Mouse (Mus musculus) stomach, adult 2 months (tissue): ENCODE measurements around the gene Gm10409. TPM values are rescaled to one million over a fixed set of nuclear protein-coding genes. Genes with fewer than 3 reads are reported as not detected.

Experiments
- polyA plus RNA-seq: library from polyadenylated mRNA; depleted of rRNA; stranded (reverse); fragments of >200 nt; gene quantifications from 2 replicates; pipeline ENCODE4 v1.2.3, GENCODE M21; 2012; rRNA removed

Gm10409 gene
- not detected in 2 replicates for polyA plus RNA-seq

GRCm38 (mm10) chr14:3412314-3412713 lies at the start of gene Gm10409:
Gene Gm10409, plus strand, starts transcription at chr14:3412614.

DNA sequence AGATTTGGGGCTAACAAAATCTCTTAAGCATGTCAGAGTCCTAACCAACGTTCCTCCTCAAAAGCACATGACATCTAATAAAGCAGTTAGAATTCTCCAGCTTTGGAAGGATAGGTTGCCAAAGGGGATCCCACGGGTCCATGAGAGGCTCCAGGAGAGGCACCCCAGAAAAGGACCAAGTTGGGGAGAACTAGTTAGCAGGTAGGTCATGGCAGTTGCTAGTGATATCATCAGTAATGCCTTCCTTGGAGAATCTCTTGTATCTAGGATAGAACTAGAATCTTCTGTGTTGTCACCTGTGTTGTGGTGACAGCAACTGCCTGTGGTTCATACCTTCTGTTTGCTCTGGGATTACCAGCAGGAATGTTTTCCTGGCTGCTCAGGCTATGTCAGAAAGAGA lies 17.6 kb upstream of the Gm10409 start, which contains the start of gene Gm10413:
Gene Gm10413, plus strand, starts transcription at position 301 of the 400 bp plus-strand sequence.

GRCm38 (mm10) chr14:3427803-3428202 lies 15.4 kb downstream of the Gm10409 start, which contains the start of gene Gm3005:
Gene Gm3005, plus strand, starts transcription at chr14:3428103.

DNA sequence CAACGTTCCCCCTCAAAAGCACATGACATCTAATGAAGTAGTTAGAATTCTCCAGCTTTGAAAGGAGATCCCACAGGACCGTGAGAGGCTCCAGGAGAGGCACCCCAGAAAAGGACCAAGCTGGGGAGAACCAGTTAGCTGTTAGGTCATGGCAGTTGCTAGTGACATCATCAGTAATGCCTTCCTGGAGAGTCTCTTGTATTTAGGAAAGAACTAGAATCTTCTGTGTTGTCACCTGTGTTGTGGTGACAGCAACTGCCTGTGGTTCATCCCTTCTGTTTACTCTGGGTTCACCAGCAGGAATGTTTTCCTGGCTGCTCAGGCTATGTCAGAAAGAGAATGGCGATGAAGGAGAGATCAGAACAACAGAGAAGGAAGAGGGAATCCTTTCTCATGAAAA lies 36.7 kb downstream of the Gm10409 start, which contains the start of gene Gm10408:
Gene Gm10408, plus strand, starts transcription at position 301 of the 400 bp plus-strand sequence.

Other genes with a start within 250 kb of the Gm10409 start
- gene Gm5795, start 224.4 kb upstream of the Gm10409 start, polyA plus RNA-seq, result not detected in 2 replicates
- gene D830030K20Rik, start 204.1 kb upstream of the Gm10409 start, polyA plus RNA-seq, result 0.05 TPM in 1 of 2 replicates, not detected in the other
- not detected in 2 replicates for gene Gm2956, start 80.0 kb upstream of the Gm10409 start, polyA plus RNA-seq
- not detected in 2 replicates for gene Gm10413, start 17.5 kb upstream of the Gm10409 start, polyA plus RNA-seq
- gene Gm3005, start 15.5 kb downstream of the Gm10409 start, polyA plus RNA-seq, result 0.10 TPM in 1 of 2 replicates, not detected in the other
- gene Gm10408, start 36.8 kb downstream of the Gm10409 start, polyA plus RNA-seq, result not detected in 2 replicates
- not detected in 2 replicates for gene Gm3012, start 221.9 kb downstream of the Gm10409 start, polyA plus RNA-seq
- not detected in 2 replicates for gene Gm3020, start 239.4 kb downstream of the Gm10409 start, polyA plus RNA-seq